Mouse (Mus musculus): Measurements from ENCODE around the gene Ssr4. TPM values are rescaled to one million over a fixed set of nuclear protein-coding genes. Genes with fewer than 3 reads are reported as not detected.

The Ssr4 gene
- polyA plus RNA-seq, 1 experiment from 2014 or later: 182 TPM

GRCm38 (mm10) chrX:73823747-73824146 is 36.9 kb downstream of the Ssr4 start:
- no peaks in the 10 kb centered on the region for H3K9me3 ChIP-seq
- H3K27ac ChIP-seq: no peak overlapping the region
- peak overlapping the region; percentile 63 for H3K4me3 ChIP-seq
- H3K9ac ChIP-seq: peak overlapping the region; percentile 83
- peaks cover 33% of the 10 kb centered on the region for H3K27me3 ChIP-seq
- no peaks in the 10 kb centered on the region for H3K36me3 ChIP-seq
- WGBS: 18% methylated on average over 17 of the region's 17 CpGs
- ATAC-seq (ENCODE audit: low FRiP score, low read depth): 0 out of 2 replicates have a peak, but pooled peaks have one; percentile 37
- peak overlapping the region; percentile 74 for H3K4me2 ChIP-seq (replicated peaks)
- H3K4me1 ChIP-seq: 0 out of 2 replicates have a peak, but pooled peaks cover 4% of the 10 kb centered on the region

- Histone ChIP-seq H3K36me3 (no peaks in the 10 kb centered on the region), H3K4me3 (peak within 1 kb of the TSS; percentile 63), H3K27ac (peak within 1 kb of the TSS; percentile 67; the same call in 1 of the 2 replicates), H3K9ac (peak within 1 kb of the TSS; percentile 83), H3K4me1 (0 out of 2 replicates have a peak, but pooled peaks cover 4% of the 10 kb centered on the region), H3K4me2 (replicated peaks) (peak within 1 kb of the TSS; percentile 74), H3K27me3 (peaks cover 33% of the 10 kb centered on the region), H3K9me3 (no peaks in the 10 kb centered on the region)
- peak; percentile 90 for ATAC-seq (ENCODE audit: low FRiP score, low read depth)
- WGBS: 15% methylated on average over 67 of the region's 84 CpGs
Measured at GRCm38 (mm10) chrX:73824185-73825151, 37.6 kb downstream of the Ssr4 start, which contains the start of gene Pdzd4. TSS of gene Pdzd4 (minus strand) at chrX:73824969.

GRCm38 (mm10) chrX:73835731-73836130 is 48.9 kb downstream of the Ssr4 start:
- WGBS: 83% methylated on average over 1 of the region's 1 CpGs

GRCm38 (mm10) chrX:73836691-73837090 is 49.9 kb downstream of the Ssr4 start:
- Histone ChIP-seq H3K36me3 (no peaks in the 10 kb centered on the region), H3K9me3 (no peaks in the 10 kb centered on the region), H3K4me3 (no peak overlapping the region), H3K4me1 (no peaks in the 10 kb centered on the region), H3K27ac (no peak overlapping the region), H3K4me2 (replicated peaks) (no peak overlapping the region), H3K27me3 (no peaks in the 10 kb centered on the region), H3K9ac (no peak overlapping the region)
- no peak for ATAC-seq (ENCODE audit: low FRiP score, low read depth)
- 76% methylated on average over 3 of the region's 3 CpGs for WGBS

More at GRCm38 (mm10) chrX:73835731-73836130, 48.9 kb downstream of the Ssr4 start:
- no peak for ATAC-seq (ENCODE audit: low FRiP score, low read depth)
- Histone ChIP-seq H3K27me3 (no peaks in the 10 kb centered on the region), H3K9ac (no peak overlapping the region), H3K36me3 (no peaks in the 10 kb centered on the region), H3K4me1 (no peaks in the 10 kb centered on the region), H3K4me3 (no peak overlapping the region), H3K9me3 (no peaks in the 10 kb centered on the region), H3K4me2 (replicated peaks) (no peak overlapping the region), H3K27ac (no peak overlapping the region)

Other genes starting within 250 kb of the Ssr4 start
- 22.6 and 23.2 TPM in 2 replicates for gene Dusp9, start 147.6 kb upstream of the Ssr4 start, polyA plus RNA-seq (2015; fragmentation: Nextera tagmentation; extraction: Ambion mirVana)
- gene Pnck, start 126.9 kb upstream of the Ssr4 start, polyA plus RNA-seq (2015; fragmentation: Nextera tagmentation; extraction: Ambion mirVana): 21.7 TPM in 2 replicates
- gene Slc6a8, start 113.9 kb upstream of the Ssr4 start, polyA plus RNA-seq (2015; fragmentation: Nextera tagmentation; extraction: Ambion mirVana): 8.3 and 8.8 TPM in 2 replicates
- 211 and 215 TPM in 2 replicates for gene Bcap31, start 70.9 kb upstream of the Ssr4 start, polyA plus RNA-seq (2015; fragmentation: Nextera tagmentation; extraction: Ambion mirVana)
- 16.1 and 17.1 TPM in 2 replicates for gene Abcd1, start 70.4 kb upstream of the Ssr4 start, polyA plus RNA-seq (2015; fragmentation: Nextera tagmentation; extraction: Ambion mirVana)
- 0.37 and 0.48 TPM in 2 replicates for gene Plxnb3, start 29.9 kb upstream of the Ssr4 start, polyA plus RNA-seq (2015; fragmentation: Nextera tagmentation; extraction: Ambion mirVana)
- 23.8 and 25.7 TPM in 2 replicates for gene Srpk3, start 12.6 kb upstream of the Ssr4 start, polyA plus RNA-seq (2015; fragmentation: Nextera tagmentation; extraction: Ambion mirVana)
- gene Idh3g, start 131 bp upstream of the Ssr4 start, polyA plus RNA-seq (2015; fragmentation: Nextera tagmentation; extraction: Ambion mirVana): 200 and 206 TPM in 2 replicates
- 1.2 and 1.6 TPM in 2 replicates for gene Pdzd4, start 37.9 kb downstream of the Ssr4 start, polyA plus RNA-seq (2015; fragmentation: Nextera tagmentation; extraction: Ambion mirVana)
- gene Avpr2, start 105.1 kb downstream of the Ssr4 start, polyA plus RNA-seq (2015; fragmentation: Nextera tagmentation; extraction: Ambion mirVana): 0.05 and 0.13 TPM in 2 replicates
- gene L1cam, start 109.1 kb downstream of the Ssr4 start, polyA plus RNA-seq (2015; fragmentation: Nextera tagmentation; extraction: Ambion mirVana): 2.0 and 2.6 TPM in 2 replicates
- 3.0 and 3.9 TPM in 2 replicates for gene Arhgap4, start 134.8 kb downstream of the Ssr4 start, polyA plus RNA-seq (2015; fragmentation: Nextera tagmentation; extraction: Ambion mirVana)
- gene Naa10, start 134.9 kb downstream of the Ssr4 start, polyA plus RNA-seq (2015; fragmentation: Nextera tagmentation; extraction: Ambion mirVana): 138 and 139 TPM in 2 replicates
- 29.7 and 32.3 TPM in 2 replicates for gene Renbp, start 143.8 kb downstream of the Ssr4 start, polyA plus RNA-seq (2015; fragmentation: Nextera tagmentation; extraction: Ambion mirVana)
- gene Hcfc1, start 179.3 kb downstream of the Ssr4 start, polyA plus RNA-seq (2015; fragmentation: Nextera tagmentation; extraction: Ambion mirVana): 62.0 and 64.6 TPM in 2 replicates
- gene Irak1, start 236.9 kb downstream of the Ssr4 start, polyA plus RNA-seq (2015; fragmentation: Nextera tagmentation; extraction: Ambion mirVana): 54.3 and 60.5 TPM in 2 replicates

Data from limb, embryonic 13.5 days (tissue).